Mouse (Mus musculus) CH12.LX (cell line): ENCODE results near the gene Pla2g2d. TPM values are rescaled to one million over a fixed set of nuclear protein-coding genes. Genes with fewer than 3 reads are reported as not detected.
"Not testable (repeated sequence)": the region's sequence is repeated elsewhere in the genome, so short reads cannot be mapped to it uniquely, and the experiment has no call there.

ENCODE experiments used
- DNase-seq: peaks from one replicate; pipeline ENCODE4 v3.0.0-alpha.2; 2013; ENCODE audit errors: extremely low read depth
- H3K27ac ChIP-seq: 2 replicates; pipeline ENCODE4 v1.5.1; 2012; ENCODE audit warnings: low read depth, mild to moderate bottlenecking, control low read depth, moderate library complexity; ENCODE audit not compliant: insufficient read depth
- H3K27me3 ChIP-seq: replicated peaks from 2 replicates; pipeline ENCODE3; 2012; ENCODE audit warnings: inconsistent platforms
- H3K36me3 ChIP-seq, 2 experiments: replicated peaks in 1 of 2; 2 replicates each; pipeline versions ENCODE3 to v1.6.1; 2012; ENCODE audit warnings: inconsistent platforms in 1 of 2, low read length in 1 of 2, mild to moderate bottlenecking in 1 of 2, mixed read lengths in 1 of 2, moderate library complexity in 1 of 2; ENCODE audit not compliant: control insufficient read depth in 1 of 2, insufficient read depth in 1 of 2
- H3K4me1 ChIP-seq, 2 experiments: 2 replicates each; pipeline ENCODE4 v1.6.1; 2012; ENCODE audit warnings: inconsistent platforms in 1 of 2, moderate library complexity in 1 of 2; ENCODE audit not compliant: insufficient read depth in 2 of 2, control insufficient read depth in 1 of 2
- H3K4me2 ChIP-seq: 2 replicates; pipeline ENCODE4 v1.6.1; 2012; ENCODE audit warnings: low read depth, mild to moderate bottlenecking, control low read depth; ENCODE audit not compliant: poor library complexity, insufficient read depth, severe bottlenecking
- H3K4me3 ChIP-seq, 3 experiments: fragments of 150-350 bp in 1 of 3; sonication (generic) in 1 of 3; replicated peaks in 1 of 3; 2 replicates each; pipeline versions ENCODE3 to v1.5.1; 2011 to 2012; ENCODE audit warnings: low read depth in 2 of 3, low read length in 2 of 3, mild to moderate bottlenecking in 2 of 3, moderate library complexity in 2 of 3, control low read depth in 1 of 3, improper control_type of control experiment in 1 of 3, inconsistent platforms in 1 of 3, mixed read lengths in 1 of 3; ENCODE audit not compliant: poor library complexity in 1 of 3
- H3K79me2 ChIP-seq: replicated peaks from 2 replicates; pipeline ENCODE4 v1.6.1; 2012; ENCODE audit warnings: mild to moderate bottlenecking, moderate library complexity; ENCODE audit not compliant: control insufficient read depth, poor library complexity, insufficient read depth, severe bottlenecking; ENCODE audit errors: extremely low read depth
- H3K9ac ChIP-seq: 2 replicates; pipeline ENCODE4 v1.6.1; 2012; ENCODE audit warnings: low read depth, mild to moderate bottlenecking, control low read depth, moderate library complexity; ENCODE audit not compliant: insufficient read depth
- H3K9me3 ChIP-seq: replicated peaks from 2 replicates; pipeline ENCODE3; 2012; ENCODE audit warnings: low read length, inconsistent platforms, mixed read lengths
- CTCF ChIP-seq, 2 experiments: IDR thresholded peaks in 1 of 2; conservative IDR thresholded peaks in 1 of 2; 2 replicates each; pipeline ENCODE4 v1.5.1; 2011 to 2012; ENCODE audit warnings: low read depth in 2 of 2, low read length in 2 of 2, improper control_type of control experiment in 1 of 2, inconsistent platforms in 1 of 2, mild to moderate bottlenecking in 1 of 2, moderate library complexity in 1 of 2
- ETS1 ChIP-seq: conservative IDR thresholded peaks from 2 replicates; pipeline ENCODE4 v1.6.1; 2012; ENCODE audit warnings: low read depth, mild to moderate bottlenecking, inconsistent platforms, low read length, improper control_type of control experiment, moderate library complexity
- JUND ChIP-seq: conservative IDR thresholded peaks from 2 replicates; pipeline ENCODE4 v1.6.1; 2011; ENCODE audit warnings: low read depth, low read length, improper control_type of control experiment
- KAT2A ChIP-seq: IDR thresholded peaks from 2 replicates; pipeline ENCODE4 v1.6.1; 2012; ENCODE audit warnings: low read length, improper control_type of control experiment, inconsistent platforms; ENCODE audit not compliant: insufficient replicate concordance
- MXI1 ChIP-seq: IDR thresholded peaks from 2 replicates; pipeline ENCODE4 v1.6.1; 2011; ENCODE audit warnings: mild to moderate bottlenecking, low read depth, low read length, improper control_type of control experiment
- MYC ChIP-seq: IDR thresholded peaks from 2 replicates; pipeline ENCODE4 v1.6.1; 2011; ENCODE audit warnings: low read depth, mild to moderate bottlenecking, improper control_type of control experiment, low read length
- NELFE ChIP-seq: IDR thresholded peaks from 2 replicates; pipeline ENCODE4 v1.6.1; 2011; ENCODE audit warnings: low read depth, low read length, improper control_type of control experiment
- NRF1 ChIP-seq: IDR thresholded peaks from 2 replicates; pipeline ENCODE4 v1.6.1; 2014; ENCODE audit warnings: low read depth, mild to moderate bottlenecking, inconsistent platforms, low read length, improper control_type of control experiment, moderate library complexity
- ZKSCAN1 ChIP-seq: IDR thresholded peaks from 2 replicates; pipeline ENCODE4 v1.6.1; 2012; ENCODE audit warnings: low read depth, inconsistent platforms, low read length, improper control_type of control experiment, borderline replicate concordance
- dilution Hi-C: fragments of 300-500 bp; cut with MboI; formaldehyde crosslinking; loops from 2 replicates; pipeline ENCODE4 v1.14.3; 2020; ENCODE audit warnings: low sequenced_read_pairs; ENCODE audit not compliant: extremely low pct_unique_long_range_greater_than_20kb, extremely low pct_ligation_motif_present
- in situ Hi-C: fragments of 300-500 bp; cut with MboI; formaldehyde crosslinking; loops from 3 replicates; pipeline ENCODE4 v1.14.3; 2019; ENCODE audit warnings: low sequenced_read_pairs, low pct_ligation_motif_present, low pct_unique_long_range_greater_than_20kb, mixed read lengths
- polyA plus RNA-seq: library from polyadenylated mRNA; unstranded; fragments of >175 nt; gene quantifications from 2 replicates; pipeline ENCODE4 v1.2.1, GENCODE M21; 2012; ENCODE audit warnings: low read depth; ENCODE audit not compliant: insufficient read length
- total RNA-seq, 2 experiments: library from RNA; depleted of rRNA; stranded (reverse); fragments of 300-350 nt in 1 of 2; fragments of >200 nt in 1 of 2; gene quantifications; 2 replicates each; pipeline ENCODE4 v1.2.3; 2012 to 2014

Gene Pla2g2d
- total and polyA plus RNA-seq, 3 experiments = not detected

DNA sequence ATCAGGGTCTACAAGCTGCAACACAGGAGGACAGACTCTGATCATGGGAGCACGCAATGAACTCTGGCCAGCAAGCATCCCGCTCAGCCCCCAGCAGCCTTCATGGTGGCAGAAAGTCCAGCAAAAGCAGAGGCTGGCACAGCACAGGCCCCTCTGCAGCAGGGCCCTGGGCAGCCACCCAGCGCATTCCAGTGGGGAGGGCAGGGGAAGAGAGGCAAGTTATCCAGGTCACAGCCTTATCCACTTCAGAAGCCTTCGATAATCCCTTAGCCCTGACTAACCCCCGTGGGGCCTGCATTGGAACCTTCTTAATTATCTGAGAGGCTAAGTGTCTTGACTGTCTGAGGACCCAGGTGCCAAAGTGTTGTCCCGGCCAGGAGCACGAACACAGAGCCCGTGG lies 43.6 kb downstream of the Pla2g2d start:
- Histone ChIP-seq H3K9ac (no peak overlapping the region), H3K79me2 (no peaks in the 10 kb centered on the region), H3K4me2 (no peak overlapping the region), H3K9me3 (peaks cover 18% of the 10 kb centered on the region), H3K27ac (no peak overlapping the region), H3K36me3 (no peaks in the 10 kb centered on the region), H3K4me3 (no peak overlapping the region), H3K4me1 (no peaks in the 10 kb centered on the region), H3K27me3 (peaks cover 56% of the 10 kb centered on the region)
- in situ Hi-C loops (no loop called here), dilution Hi-C loops (no loop called here)
- TF ChIP-seq ETS1 = no peak
- no peak for DNase-seq

DNA sequence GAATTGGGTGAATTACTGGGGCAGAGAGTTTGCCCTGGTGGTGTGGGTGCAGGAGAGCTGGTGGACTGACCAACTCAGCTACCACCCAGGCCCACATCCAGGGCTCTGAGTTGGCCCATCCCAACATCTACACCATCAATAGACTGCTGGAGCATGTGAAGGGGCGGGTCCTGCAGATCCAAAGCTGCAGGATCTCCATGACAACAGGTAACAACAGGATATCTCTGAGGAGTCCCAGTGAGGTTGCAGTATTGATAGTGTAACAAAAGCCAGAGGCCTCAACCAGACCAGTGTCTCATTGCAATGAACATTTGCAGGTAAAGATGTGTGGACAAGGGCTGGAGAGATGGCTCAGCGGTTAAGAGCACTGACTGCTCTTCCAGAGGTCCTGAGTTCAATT lies 45.5 kb downstream of the Pla2g2d start:
- H3K27me3 ChIP-seq = peaks cover 47% of the 10 kb centered on the region
- no peak overlapping the region for H3K4me2 ChIP-seq
- no peak overlapping the region for H3K9ac ChIP-seq
- H3K79me2 ChIP-seq = no peaks in the 10 kb centered on the region
- dilution Hi-C loops = no loop called here
- no peak for TF ChIP-seq MXI1
- no peak for TF ChIP-seq JUND
- TF ChIP-seq KAT2A = no peak
- no peak for TF ChIP-seq MYC
- no peak for TF ChIP-seq NELFE
- peaks cover 19% of the 10 kb centered on the region for H3K9me3 ChIP-seq
- no peaks in the 10 kb centered on the region for H3K4me1 ChIP-seq
- no peak for DNase-seq
- no peaks in the 10 kb centered on the region for H3K36me3 ChIP-seq
- H3K27ac ChIP-seq = no peak overlapping the region
- in situ Hi-C loops = no loop called here
- H3K4me3 ChIP-seq = no peak overlapping the region

DNA sequence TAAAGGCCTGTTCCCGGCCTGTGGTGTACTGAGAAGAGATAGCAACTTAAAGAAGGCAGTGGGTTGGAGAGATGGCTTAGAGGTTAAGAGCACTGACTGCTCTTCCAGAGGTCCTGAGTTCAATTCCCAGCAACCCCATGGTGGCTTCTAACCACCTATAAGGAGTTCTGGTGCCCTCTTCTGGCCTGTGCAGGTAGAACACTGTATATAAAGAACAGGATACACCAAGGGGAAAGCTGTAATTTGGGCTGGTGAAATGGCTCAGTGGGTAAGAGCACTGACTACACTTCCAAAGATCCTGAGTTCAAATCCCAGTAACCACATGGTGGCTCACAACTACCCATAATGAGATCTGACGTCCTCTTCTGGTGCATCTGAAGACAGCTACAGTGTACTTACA lies 48.6 kb downstream of the Pla2g2d start:
- H3K9ac ChIP-seq, H3K4me2 ChIP-seq, H3K27ac ChIP-seq, H3K36me3 ChIP-seq, H3K79me2 ChIP-seq, in situ Hi-C loops, DNase-seq, H3K4me3 ChIP-seq, H3K4me1 ChIP-seq, dilution Hi-C loops: not testable (repeated sequence)
- peaks cover 20% of the 10 kb centered on the region for H3K9me3 ChIP-seq
- H3K27me3 ChIP-seq = peaks cover 43% of the 10 kb centered on the region

DNA sequence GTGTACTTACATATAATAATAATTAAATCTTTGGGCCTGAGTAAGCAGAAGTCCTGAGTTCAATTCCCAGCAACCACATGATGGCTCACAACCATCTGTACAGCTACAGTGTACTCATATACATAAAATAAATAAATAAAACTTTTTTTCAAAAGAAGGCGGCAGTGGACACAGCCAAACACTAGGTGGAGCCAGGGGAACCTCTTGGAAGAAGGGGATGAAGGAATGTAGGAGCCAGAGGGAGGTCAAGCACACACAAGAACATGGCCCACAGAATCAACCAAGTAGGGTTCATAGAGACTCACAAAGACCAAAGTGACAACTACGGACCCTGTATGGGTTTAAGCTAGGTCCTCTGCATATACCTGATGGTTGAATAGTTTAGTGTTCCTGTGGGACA lies 49.1 kb downstream of the Pla2g2d start:
- dilution Hi-C loops (no loop called here), in situ Hi-C loops (no loop called here)
- Histone ChIP-seq H3K4me2 (no peak overlapping the region), H3K36me3 (no peaks in the 10 kb centered on the region), H3K4me3 (no peak overlapping the region), H3K27ac (no peak overlapping the region), H3K79me2 (no peaks in the 10 kb centered on the region), H3K4me1 (no peaks in the 10 kb centered on the region), H3K27me3 (peaks cover 46% of the 10 kb centered on the region), H3K9ac (no peak overlapping the region), H3K9me3 (peaks cover 20% of the 10 kb centered on the region)
- peak in 1 of 2 experiments; percentile 20; a peak in 1 of 4 replicates for TF ChIP-seq CTCF (conservative IDR thresholded peaks at IDR 0.05 in 1 of 2, IDR thresholded peaks at IDR 0.05 in 1 of 2; ENCODE audit: low read depth in 2 of 2, low read length in 2 of 2)
- TF ChIP-seq ZKSCAN1 = no peak
- TF ChIP-seq NRF1 = no peak
- DNase-seq = no peak
